Mouse (Mus musculus) midbrain, embryonic 12.5 days (tissue): ENCODE results near the gene Irf4. TPM values are rescaled to one million over a fixed set of nuclear protein-coding genes. Genes with fewer than 3 reads are reported as not detected.

Source experiments
- ATAC-seq: fragments of 200-750 bp; cut with Nextera tagmentation; 2 replicates; pipeline ENCODE4 v1.8.0; 2017; ENCODE audit warnings: low read depth, moderate TSS enrichment, moderate library complexity; ENCODE audit not compliant: low FRiP score
- H3K27ac ChIP-seq: fragments of 300-500 bp; sonication (generic); replicated peaks from 2 replicates; pipeline ENCODE4 v1.5.1; 2016; ENCODE audit warnings: mild to moderate bottlenecking
- H3K27me3 ChIP-seq: fragments of 300-500 bp; sonication (generic); 2 replicates; pipeline ENCODE4 v1.6.1; 2016; ENCODE audit warnings: mild to moderate bottlenecking
- H3K36me3 ChIP-seq: fragments of 300-500 bp; sonication (generic); 2 replicates; pipeline ENCODE4 v1.6.1; 2016
- H3K4me1 ChIP-seq: fragments of 300-500 bp; sonication (generic); 2 replicates; pipeline ENCODE4 v1.6.1; 2016
- H3K4me2 ChIP-seq: fragments of 300-500 bp; sonication (generic); replicated peaks from 2 replicates; pipeline ENCODE4 v1.6.1; 2016; ENCODE audit warnings: mild to moderate bottlenecking, moderate library complexity
- H3K4me3 ChIP-seq: fragments of 300-500 bp; sonication (generic); 2 replicates; pipeline ENCODE4 v1.5.1; 2016; ENCODE audit warnings: mild to moderate bottlenecking
- H3K9ac ChIP-seq: fragments of 300-500 bp; sonication (generic); replicated peaks from 2 replicates; pipeline ENCODE4 v1.6.1; 2016; ENCODE audit warnings: mild to moderate bottlenecking, moderate library complexity
- H3K9me3 ChIP-seq: fragments of 300-500 bp; sonication (generic); 2 replicates; pipeline ENCODE4 v1.6.1; 2016; ENCODE audit warnings: mild to moderate bottlenecking
- WGBS: fragments of 180-500 bp; shearing (Covaris S2); methylation state at CpG from one replicate; pipeline ENCODE4 v1.1.7; 2016; 5-methylcytosine and 5-hydroxymethylcytosine counted together
- polyA plus RNA-seq: library from polyadenylated mRNA; unstranded; fragments of >200 nt; fragmentation: Nextera tagmentation; extraction: Ambion mirVana; gene quantifications from 2 replicates; pipeline ENCODE4 v1.2.1, GENCODE M21; 2016

The Irf4 gene
- polyA plus RNA-seq, 1 experiment from 2014 or later, result 0.08 TPM

GRCm38 (mm10) chr13:30754825-30755476, 5.9 kb downstream of the Irf4 start:
- H3K9ac ChIP-seq, result no peak overlapping the region
- no peak overlapping the region for H3K27ac ChIP-seq
- WGBS, result 85% methylated on average over 10 of the region's 10 CpGs
- peaks cover 11% of the 10 kb centered on the region for H3K4me1 ChIP-seq
- peaks cover 30% of the 10 kb centered on the region for H3K27me3 ChIP-seq
- no peak overlapping the region for H3K4me3 ChIP-seq
- H3K9me3 ChIP-seq, result no peaks in the 10 kb centered on the region
- H3K36me3 ChIP-seq, result no peaks in the 10 kb centered on the region
- H3K4me2 ChIP-seq, result no peak overlapping the region
- ATAC-seq, result no peak

- Histone ChIP-seq H3K27me3 (peaks cover 24% of the 10 kb centered on the region), H3K36me3 (no peaks in the 10 kb centered on the region), H3K4me3 (no peak overlapping the region), H3K4me2 (no peak overlapping the region), H3K27ac (no peak overlapping the region), H3K4me1 (peaks cover 5% of the 10 kb centered on the region), H3K9ac (no peak overlapping the region), H3K9me3 (no peaks in the 10 kb centered on the region)
- no peak for ATAC-seq
- 73% methylated on average over 3 of the region's 3 CpGs for WGBS
Observed at GRCm38 (mm10) chr13:30755577-30755976, 6.6 kb downstream of the Irf4 start.

- Histone ChIP-seq H3K36me3 (no peaks in the 10 kb centered on the region), H3K4me2 (no peak overlapping the region), H3K27me3 (peaks cover 19% of the 10 kb centered on the region), H3K9ac (no peak overlapping the region), H3K4me3 (no peak overlapping the region), H3K27ac (no peak overlapping the region), H3K9me3 (no peaks in the 10 kb centered on the region), H3K4me1 (no peaks in the 10 kb centered on the region)
- no peak for ATAC-seq
- WGBS, result 85% methylated on average over 9 of the region's 9 CpGs
Observed at GRCm38 (mm10) chr13:30755998-30756639, 7.1 kb downstream of the Irf4 start.

GRCm38 (mm10) chr13:30757264-30757900, 8.4 kb downstream of the Irf4 start:
- Histone ChIP-seq H3K36me3 (no peaks in the 10 kb centered on the region), H3K4me3 (no peak overlapping the region), H3K27ac (no peak overlapping the region), H3K4me2 (no peak overlapping the region), H3K9ac (no peak overlapping the region), H3K27me3 (peaks cover 7% of the 10 kb centered on the region; the same call in 1 of the 2 replicates), H3K4me1 (no peaks in the 10 kb centered on the region), H3K9me3 (no peaks in the 10 kb centered on the region)
- ATAC-seq, result no peak
- WGBS, result 87% methylated on average over 14 of the region's 14 CpGs

GRCm38 (mm10) chr13:30758789-30759381, 9.9 kb downstream of the Irf4 start:
- no peak overlapping the region for H3K9ac ChIP-seq
- no peak overlapping the region for H3K4me3 ChIP-seq
- no peaks in the 10 kb centered on the region for H3K27me3 ChIP-seq
- H3K9me3 ChIP-seq, result no peaks in the 10 kb centered on the region
- no peak overlapping the region for H3K4me2 ChIP-seq
- no peaks in the 10 kb centered on the region for H3K4me1 ChIP-seq
- no peak overlapping the region for H3K27ac ChIP-seq
- 86% methylated on average over 11 of the region's 11 CpGs for WGBS
- no peak for ATAC-seq
- H3K36me3 ChIP-seq, result no peaks in the 10 kb centered on the region

GRCm38 (mm10) chr13:30760374-30761090, 11.5 kb downstream of the Irf4 start:
- H3K9me3 ChIP-seq, result no peaks in the 10 kb centered on the region
- no peaks in the 10 kb centered on the region for H3K36me3 ChIP-seq
- H3K4me1 ChIP-seq, result no peaks in the 10 kb centered on the region
- H3K9ac ChIP-seq, result no peak overlapping the region
- no peak overlapping the region for H3K4me2 ChIP-seq
- 68% methylated on average over 3 of the region's 3 CpGs for WGBS
- no peak overlapping the region for H3K4me3 ChIP-seq
- ATAC-seq, result no peak
- H3K27me3 ChIP-seq, result no peaks in the 10 kb centered on the region
- H3K27ac ChIP-seq, result no peak overlapping the region

- H3K9ac ChIP-seq, result no peak overlapping the region
- H3K27ac ChIP-seq, result no peak overlapping the region
- H3K9me3 ChIP-seq, result no peaks in the 10 kb centered on the region
- 86% methylated on average over 8 of the region's 8 CpGs for WGBS
- H3K4me3 ChIP-seq, result no peak overlapping the region
- H3K36me3 ChIP-seq, result no peaks in the 10 kb centered on the region
- H3K4me2 ChIP-seq, result no peak overlapping the region
- no peaks in the 10 kb centered on the region for H3K4me1 ChIP-seq
- no peaks in the 10 kb centered on the region for H3K27me3 ChIP-seq
- no peak for ATAC-seq
Observed at GRCm38 (mm10) chr13:30761151-30761631, 12.2 kb downstream of the Irf4 start.

- Histone ChIP-seq H3K4me1 (no peaks in the 10 kb centered on the region), H3K27ac (no peak overlapping the region), H3K9ac (no peak overlapping the region), H3K4me3 (no peak overlapping the region), H3K36me3 (no peaks in the 10 kb centered on the region), H3K27me3 (no peaks in the 10 kb centered on the region), H3K4me2 (no peak overlapping the region), H3K9me3 (no peaks in the 10 kb centered on the region)
- WGBS, result 86% methylated on average over 4 of the region's 4 CpGs
- ATAC-seq, result no peak
Observed at GRCm38 (mm10) chr13:30762224-30762623, 13.2 kb downstream of the Irf4 start.

GRCm38 (mm10) chr13:30764014-30764740, 15.2 kb downstream of the Irf4 start:
- Histone ChIP-seq H3K4me1 (no peaks in the 10 kb centered on the region), H3K27me3 (no peaks in the 10 kb centered on the region), H3K36me3 (no peaks in the 10 kb centered on the region), H3K27ac (no peak overlapping the region), H3K9ac (no peak overlapping the region), H3K4me2 (no peak overlapping the region), H3K4me3 (no peak overlapping the region), H3K9me3 (no peaks in the 10 kb centered on the region)
- 83% methylated on average over 8 of the region's 8 CpGs for WGBS
- no peak for ATAC-seq

- Histone ChIP-seq H3K4me2 (no peak overlapping the region), H3K9me3 (no peaks in the 10 kb centered on the region), H3K27me3 (no peaks in the 10 kb centered on the region), H3K9ac (no peak overlapping the region), H3K36me3 (no peaks in the 10 kb centered on the region), H3K4me1 (no peaks in the 10 kb centered on the region), H3K27ac (no peak overlapping the region), H3K4me3 (no peak overlapping the region)
- WGBS, result 90% methylated on average over 5 of the region's 5 CpGs
- no peak for ATAC-seq
Observed at GRCm38 (mm10) chr13:30765906-30766305, 16.9 kb downstream of the Irf4 start.
